Mouse (Mus musculus) kidney, adult 9 months (tissue): Measurements from ENCODE around the gene Sqstm1.

Experiments used
- DNase-seq: peaks from one replicate; pipeline ENCODE4 v3.0.0; 2022

The Sqstm1 gene

DNA sequence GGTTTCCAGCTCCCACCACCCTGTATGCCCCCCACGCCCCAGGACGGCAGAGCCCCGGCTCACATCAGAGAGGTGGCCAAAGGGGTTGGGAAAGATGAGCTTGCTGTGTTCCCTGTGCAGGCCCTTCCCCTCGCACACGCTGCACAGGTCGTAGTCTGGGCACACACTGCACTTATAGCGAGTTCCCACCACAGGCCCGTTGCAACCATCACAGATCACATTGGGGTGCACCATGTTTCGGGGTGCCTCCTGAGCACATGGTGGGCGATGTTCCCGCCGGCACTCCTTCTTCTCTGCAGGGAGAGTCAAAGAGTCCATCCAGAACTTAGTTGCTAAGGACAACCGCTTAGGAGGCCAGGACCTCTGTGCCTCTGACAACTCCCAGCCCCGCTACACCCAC lies 3.3 kb downstream of the Sqstm1 start:
- DNase-seq, result no peak

DNA sequence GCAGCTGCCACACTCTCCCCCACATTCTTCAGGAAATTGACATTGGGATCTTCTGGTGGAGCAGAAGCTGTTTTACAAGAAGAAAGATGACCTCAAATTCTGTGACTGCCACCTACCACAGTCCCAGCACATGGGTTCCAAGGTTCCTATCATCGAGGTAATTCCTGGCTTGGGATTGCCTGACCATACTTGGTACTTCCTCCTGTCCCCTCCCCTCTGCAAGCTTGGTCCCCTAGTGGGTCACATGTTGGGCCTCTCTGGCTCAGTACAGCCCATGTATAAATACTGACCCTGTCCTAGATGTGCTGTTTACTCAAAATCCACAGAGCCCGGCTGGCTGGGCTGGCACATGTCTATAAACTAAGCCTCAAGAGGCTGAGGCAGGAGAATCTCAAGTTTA lies 4.6 kb downstream of the Sqstm1 start:
- DNase-seq, result no peak

DNA sequence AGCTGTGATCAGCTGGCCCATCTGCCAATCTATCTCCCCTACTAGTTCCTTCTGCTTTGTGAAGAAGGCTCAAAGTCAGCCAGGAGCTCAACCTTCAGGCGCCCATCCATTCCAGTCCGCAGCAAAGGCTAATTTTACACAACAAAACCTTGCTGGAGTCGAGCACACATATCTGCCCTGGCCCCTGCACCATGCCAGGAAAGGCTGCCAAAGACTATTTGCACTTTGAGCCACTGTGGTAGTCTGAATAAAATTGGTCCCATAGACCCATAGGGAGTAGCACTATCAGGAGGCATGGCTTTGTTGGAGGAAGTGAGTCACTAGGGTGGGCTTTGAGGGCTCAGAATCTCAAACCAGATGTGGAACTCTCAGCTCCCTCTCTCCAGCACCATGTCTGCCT lies 5.2 kb downstream of the Sqstm1 start:
- DNase-seq, result peak; percentile 61

DNA sequence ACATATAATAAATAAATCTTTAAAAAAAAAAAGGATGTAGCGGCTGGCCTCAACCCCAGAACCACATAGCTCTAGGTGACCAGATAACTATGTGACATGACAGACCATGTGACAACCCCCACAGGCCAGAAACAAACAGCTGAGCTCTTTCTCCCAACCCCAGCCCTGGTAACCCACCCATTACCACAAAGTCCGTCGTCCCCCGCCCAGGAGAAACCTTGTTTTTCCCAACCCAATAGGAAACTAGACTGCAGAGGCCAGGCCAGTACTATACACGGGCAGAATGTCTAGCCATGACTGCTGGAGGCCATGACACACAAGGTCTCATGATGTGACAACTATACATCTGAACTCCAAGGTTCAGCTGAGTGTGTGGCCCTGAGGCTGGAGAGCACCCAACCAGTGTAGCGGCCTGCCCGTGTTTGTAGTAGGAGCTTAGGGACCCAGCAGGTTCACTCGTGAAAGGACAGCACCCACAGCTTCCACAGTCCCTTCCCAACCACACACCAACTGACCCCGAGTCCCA lies 7.3 kb downstream of the Sqstm1 start:
- DNase-seq, result no peak

DNA sequence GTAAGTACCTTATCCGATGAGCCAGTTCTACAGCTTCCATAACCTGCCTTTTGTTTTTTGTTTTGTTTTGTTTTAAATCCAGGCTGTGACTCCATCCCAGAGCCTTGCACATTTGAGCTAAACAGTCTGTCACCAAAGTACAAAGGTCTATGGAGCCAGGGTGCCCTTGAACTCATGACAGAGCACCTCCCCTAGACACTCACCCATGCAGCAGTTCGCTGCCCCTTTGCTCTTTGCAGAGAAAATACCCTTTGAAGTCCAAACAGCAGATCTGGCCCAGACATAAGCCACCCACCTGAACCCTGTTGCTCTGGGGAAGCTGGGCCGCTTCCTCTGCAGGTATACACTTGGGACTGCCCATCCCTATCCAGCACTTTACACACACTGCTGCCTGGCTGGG lies 9.0 kb downstream of the Sqstm1 start:
- peak; percentile 49 for DNase-seq

DNA sequence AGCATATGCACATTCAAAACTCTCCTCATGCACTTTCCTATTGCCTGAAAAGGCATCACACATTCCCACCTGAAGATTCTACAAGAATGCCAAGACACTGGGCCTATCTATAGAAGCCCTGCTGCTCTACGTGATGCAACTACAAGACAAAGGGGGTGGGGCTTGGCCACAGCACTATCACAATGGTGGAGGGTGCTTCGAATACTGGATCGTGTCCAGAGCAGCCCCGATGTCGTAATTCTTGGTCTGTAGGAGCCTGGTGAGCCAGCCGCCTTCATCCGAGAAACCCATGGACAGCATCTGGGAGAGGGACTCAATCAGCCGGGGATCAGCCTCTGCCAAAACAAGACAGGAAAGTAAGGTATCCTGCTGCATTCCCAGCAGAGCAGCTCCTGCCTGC lies 10.0 kb downstream of the Sqstm1 start:
- no peak for DNase-seq

DNA sequence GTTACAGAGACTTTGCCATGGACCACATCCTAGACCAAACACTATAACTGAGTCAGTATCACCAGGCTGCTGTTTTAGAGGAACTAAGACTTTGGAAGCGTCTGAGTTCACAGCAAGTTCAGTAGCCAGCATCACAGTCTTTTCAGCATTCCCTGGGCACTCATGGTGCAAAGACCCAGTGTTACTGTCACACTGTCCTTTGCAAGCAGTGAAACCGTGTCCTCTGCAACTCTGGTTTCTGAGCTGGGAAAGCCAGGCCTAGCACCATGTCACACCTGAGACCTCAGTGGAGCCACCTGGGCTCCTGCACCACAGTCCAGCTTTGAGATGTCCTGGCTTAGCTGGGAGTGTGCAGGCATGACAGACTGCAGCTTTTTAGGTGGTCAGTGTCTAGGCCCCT lies 11.7 kb downstream of the Sqstm1 start:
- DNase-seq, result no peak

DNA sequence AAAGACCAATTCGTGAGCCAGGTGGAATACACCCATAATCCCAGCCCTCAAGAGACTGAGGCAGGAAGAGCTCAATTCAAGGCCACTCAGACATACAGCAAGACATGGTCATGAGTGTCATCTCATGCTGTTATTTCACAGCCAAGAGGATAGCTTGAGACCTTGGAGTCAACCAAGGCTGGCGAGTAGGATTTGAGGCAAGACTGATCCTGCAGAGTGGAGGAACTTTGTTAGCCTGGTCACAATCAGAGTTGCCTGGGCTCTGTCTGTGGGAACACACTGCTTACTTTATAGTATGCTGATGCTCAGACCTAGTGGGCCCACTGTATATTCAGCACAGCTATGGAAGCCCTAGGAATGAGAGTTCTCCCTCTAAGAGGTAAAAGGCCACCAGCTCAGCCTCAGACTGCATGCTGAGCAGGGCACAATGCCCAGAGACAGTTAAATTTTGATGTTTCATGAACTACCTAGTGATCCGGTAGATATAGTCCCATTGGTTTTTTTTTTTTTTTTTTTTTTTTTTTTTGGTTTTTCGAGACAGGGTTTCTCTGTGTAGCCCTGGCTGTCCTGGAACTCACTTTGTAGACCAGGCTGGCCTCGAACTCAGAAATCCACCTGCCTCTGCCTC lies 12.3 kb downstream of the Sqstm1 start:
- DNase-seq, result peak; percentile 56

DNA sequence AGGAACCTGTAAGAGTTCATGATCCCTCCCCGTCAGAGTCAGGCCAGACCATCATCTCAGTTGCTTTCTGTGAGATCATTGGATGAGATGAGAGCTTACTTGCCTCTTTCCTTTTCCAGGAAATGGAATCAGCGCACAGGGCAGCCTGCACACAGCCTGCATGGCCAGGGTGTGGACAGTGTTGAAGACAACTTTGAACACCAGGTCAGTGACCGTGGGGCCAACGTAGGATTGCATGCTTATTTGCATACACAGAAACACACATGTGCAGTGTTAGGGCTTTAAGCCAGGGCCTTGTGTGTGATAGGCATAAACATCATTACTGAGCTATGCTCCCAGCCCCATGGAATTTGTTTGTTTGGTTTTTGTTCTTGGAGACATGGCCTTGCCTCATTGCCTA lies 13.1 kb downstream of the Sqstm1 start:
- DNase-seq, result no peak

DNA sequence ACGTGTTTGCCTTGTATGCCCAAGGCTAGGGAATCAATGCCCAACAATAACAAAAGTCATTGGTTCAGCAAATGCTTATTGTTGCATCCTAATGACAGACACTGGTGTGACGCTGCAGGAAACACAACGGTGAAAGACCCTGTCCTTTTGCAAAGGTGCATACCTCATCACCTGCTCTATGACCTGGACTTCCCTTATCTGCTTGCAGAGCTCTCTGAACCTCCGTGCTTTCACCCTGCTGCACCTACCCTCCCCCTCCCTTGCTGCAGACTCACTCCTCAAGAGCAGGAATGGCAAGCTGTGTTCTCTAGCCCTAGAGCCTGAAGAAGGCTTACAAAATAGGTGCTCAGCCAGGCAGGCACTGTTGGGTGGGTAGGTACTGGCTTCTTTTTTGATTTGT lies 15.8 kb downstream of the Sqstm1 start:
- DNase-seq, result no peak

DNA sequence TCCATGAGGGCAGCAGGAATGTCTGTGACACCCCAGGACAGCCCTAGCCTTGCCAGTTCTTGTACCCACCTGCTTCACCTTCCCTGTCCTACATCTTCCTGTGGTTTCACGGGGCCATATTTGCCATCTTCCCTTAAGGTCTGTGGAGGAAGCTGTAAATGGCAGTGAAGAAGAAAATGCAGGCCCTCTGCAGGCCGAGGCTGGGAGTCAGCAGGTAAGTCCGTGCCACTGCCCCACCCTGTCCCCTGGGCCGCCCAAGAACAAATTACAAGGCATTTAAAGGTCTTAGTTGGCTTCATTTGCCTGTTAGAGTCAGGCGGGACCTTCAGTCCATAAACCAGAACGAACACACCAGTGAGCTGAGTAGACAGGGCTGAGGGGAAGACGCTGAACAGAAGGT lies 16.6 kb downstream of the Sqstm1 start:
- DNase-seq, result no peak

DNA sequence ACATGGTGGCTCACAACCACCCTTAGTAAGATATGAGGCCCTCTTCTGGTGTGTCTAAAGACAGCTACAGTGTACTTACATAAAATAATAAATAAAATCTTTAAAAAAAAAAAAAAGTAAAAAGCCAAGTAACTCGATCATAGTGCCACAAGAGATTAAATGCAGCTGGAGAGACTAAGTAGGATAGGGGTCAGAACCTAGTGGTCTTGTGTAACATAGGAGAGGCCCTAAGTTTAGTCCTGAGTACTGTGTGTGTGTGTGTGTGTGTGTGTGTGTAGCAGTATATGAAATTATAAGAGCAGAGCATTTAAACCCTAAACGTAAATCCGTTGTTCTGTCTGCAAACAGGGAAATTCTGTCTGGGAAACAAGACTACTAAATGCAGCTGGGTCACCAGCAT lies 18.3 kb downstream of the Sqstm1 start:
- DNase-seq, result no peak

DNA sequence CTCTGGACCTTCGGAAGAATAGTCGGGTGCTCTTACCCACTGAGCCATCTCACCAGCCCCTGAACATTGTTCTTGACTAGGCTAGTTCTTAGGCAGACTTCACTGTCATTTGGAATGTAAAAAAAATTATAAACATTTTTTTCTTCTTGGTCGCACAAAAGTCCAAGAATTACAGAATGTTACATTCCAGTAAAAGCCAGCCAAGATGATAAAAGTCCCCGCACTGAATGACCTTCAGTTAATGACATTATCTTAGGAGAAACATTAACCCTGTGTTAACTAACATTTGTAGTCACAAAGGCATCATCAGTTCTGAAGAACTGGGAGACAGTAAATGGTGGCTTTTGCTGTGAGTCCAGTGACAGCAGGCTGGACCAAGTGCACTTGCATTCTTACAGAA lies 20.3 kb downstream of the Sqstm1 start:
- peak; percentile 70 for DNase-seq

DNA sequence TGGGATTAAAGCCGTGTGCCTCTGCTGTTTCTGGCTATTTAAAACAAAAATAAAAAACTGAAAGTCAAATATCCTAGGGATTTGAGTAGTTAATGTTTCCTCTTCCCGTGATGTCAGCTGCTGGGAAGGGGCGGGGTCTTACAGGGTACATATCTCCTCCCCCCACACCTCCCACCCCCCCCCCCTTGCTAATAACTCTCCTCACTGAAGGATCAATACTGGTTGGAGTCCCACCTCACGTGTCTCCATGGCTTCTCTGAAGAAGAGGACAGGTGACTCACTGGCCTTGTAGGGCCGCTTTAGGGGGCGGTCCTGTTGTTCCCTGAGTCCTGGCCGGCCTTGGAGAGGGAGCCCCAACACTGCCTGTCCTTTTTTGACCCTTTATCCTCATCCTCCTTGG lies 21.9 kb downstream of the Sqstm1 start:
- no peak for DNase-seq

DNA sequence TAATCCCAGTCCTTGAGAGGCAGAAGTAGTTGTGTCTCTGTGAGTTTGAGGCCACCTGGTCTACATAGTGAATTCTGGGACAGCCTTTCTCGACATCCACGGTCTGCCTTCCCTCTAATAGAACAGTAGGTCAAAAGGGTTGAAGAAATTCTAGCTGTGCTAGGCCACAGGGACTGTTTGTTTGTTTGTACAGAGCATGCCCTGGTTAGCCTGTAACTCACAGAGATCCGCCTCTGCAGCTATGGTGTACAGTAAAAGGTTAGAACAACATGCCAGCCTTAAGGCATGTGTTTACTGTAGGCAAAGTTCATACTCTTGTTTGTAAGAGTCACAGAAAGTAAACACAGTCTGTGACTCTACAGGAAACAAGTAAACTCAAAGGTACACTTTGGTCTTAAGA lies 25.8 kb downstream of the Sqstm1 start:
- peak; percentile 74 for DNase-seq

DNA sequence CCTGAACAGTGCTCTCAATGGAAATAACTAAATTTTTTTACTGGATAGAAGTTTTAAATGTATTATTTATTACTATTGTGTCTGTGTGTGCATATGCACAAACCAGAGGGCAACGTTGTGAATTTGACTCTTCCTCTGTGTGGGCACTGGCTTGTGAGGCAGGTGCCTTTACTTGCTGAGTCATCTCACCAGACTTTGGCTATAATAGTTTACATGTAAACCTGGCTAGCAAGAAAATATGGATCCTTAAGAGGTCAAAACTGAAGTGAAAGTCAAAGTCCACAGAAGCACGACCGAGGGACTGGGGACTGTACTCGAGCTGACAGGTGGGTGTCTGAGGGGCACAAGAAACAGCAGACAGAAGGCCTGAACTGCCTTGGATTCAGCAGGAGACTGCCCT lies 27.9 kb downstream of the Sqstm1 start:
- DNase-seq, result peak; percentile 65

DNA sequence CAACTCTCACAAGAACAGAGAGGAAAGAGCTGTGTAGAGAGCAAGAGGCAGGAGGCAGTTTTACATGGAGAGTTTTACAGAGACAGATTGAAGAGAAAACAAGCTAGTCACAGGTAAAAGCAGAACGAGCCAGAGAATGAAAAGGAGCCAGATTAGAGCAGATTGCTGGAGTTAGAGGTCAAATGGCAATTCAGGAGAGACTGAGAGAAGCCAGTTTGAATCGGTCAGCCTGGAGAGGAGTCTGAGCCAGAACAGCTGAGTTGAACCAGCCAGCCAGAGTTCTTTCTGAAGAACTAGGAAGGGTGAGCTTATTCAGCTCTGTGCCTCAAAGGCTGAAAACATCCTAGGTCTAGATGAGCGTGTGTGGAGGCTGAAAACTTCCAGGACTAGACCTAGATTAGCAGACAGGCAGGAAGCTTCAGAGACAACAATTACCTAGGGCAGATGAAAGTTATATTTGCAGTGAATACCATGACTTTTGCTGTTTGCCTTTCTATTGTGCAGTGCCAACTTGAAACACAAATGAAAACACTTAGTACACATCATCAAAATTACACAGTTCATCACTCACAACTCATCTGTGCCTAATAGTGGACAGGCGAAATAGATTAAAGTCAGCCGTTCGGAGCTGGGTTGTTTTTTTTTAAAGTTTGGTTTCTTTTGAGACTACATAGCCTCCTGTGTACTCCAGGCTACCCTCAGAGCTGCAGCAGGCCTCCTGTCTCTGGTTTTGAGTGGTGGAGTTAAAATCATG lies 30.0 kb downstream of the Sqstm1 start:
- no peak for DNase-seq

DNA sequence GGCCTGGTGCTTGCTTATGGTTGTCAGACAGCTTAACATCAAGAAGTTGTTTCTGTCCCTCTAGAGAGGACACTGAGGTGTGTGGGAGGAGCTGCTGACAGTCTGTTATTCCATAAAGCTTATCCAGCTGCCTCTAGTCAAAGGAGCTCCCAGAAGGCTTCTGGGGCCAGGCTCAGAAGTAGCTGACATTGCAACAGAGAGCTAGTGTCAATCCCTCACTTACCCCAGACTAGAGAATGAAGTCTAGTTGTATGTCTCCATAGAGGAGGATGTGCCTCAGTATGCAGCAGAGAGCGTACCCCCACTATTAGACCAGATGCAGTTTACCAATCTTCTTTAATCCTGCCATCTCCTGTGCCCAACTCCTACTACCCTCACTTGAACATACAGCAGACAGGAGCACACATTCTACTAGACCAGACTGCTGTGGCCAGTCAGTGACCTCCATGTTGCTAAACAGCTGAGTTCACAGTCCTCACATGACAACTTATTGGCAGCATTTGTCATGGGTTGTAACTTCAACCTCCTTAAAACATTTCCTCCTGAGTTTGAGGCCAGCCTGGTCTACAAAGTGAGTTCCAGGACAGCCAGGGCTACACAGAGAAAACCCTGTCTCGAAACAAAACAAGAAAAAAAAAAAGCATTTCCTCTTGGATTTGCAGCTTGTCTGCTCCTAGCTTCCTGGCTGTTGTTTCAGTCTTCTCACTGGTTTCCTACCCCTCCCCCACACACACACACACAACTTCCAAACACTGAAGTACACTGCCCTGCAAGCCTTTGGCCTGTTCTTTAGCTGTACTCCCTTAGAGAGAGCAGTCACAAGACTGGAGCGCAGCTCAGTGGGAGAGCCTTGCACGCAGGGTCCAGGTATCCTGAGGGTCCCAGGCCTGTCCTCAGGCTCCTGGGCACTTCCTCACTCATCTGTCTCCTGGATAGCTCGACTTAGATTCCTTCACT lies 31.8 kb downstream of the Sqstm1 start:
- peak; percentile 62 for DNase-seq

DNA sequence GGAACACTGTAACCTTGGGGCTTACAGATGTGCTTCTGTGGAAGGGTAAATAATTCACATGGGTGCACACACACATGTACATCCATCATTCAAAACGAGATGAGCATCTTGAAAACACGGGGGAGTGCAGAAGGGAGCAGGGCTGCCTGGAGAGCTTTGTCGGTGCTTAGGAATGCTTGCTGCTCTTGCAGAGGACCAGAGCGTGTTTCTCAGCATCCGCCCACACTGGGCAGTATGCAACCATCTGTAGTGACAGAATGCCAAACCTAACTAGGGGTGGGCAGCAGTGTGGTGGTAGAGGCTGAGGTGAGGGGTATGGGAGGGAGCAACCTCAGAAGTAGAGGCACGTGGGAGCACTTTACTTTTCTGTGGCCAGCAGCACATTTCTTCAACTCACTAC lies 33.5 kb downstream of the Sqstm1 start:
- no peak for DNase-seq

DNA sequence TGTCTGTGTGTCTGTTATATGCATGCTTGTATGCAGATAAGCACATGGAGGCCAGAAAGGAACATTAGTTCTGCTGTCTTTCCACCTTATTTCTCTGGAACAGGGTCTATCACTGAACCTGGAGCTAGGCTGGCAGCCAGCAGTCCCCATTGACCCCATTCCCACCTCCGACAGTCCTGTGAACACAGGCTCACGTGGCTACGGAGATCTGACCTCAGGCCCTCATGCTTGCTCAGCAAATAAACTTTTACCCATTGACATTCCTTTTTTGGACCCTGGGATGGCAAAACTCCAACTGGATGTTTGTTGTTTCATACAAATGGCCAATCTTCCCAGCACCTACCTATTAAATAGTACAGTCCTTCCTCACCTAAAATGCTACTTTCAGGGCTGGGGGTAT lies 34.3 kb downstream of the Sqstm1 start:
- peak; percentile 90 for DNase-seq

DNA sequence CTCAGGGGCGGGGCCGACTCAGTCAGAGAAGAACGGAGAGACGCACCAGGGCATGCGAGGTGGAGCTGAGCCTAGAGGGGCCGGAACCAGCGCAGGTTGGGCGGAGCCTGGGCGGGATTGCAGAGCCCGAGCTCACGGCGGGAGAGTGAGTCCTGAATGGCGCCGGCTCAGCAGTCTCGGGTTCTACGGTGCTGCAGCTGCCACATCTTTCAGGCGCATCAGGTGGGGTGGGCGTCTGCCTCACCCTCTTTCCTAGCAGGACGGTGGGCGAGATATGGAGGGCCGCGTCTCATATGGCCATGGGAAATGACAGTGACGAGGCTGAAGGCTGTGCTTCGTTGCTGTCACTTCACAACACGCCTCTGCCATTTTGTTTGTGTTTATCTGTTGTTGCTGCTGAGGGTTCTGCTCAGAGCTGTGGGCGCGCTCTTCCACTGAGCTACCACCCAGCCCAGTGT lies 35.9 kb downstream of the Sqstm1 start:
- DNase-seq, result no peak

DNA sequence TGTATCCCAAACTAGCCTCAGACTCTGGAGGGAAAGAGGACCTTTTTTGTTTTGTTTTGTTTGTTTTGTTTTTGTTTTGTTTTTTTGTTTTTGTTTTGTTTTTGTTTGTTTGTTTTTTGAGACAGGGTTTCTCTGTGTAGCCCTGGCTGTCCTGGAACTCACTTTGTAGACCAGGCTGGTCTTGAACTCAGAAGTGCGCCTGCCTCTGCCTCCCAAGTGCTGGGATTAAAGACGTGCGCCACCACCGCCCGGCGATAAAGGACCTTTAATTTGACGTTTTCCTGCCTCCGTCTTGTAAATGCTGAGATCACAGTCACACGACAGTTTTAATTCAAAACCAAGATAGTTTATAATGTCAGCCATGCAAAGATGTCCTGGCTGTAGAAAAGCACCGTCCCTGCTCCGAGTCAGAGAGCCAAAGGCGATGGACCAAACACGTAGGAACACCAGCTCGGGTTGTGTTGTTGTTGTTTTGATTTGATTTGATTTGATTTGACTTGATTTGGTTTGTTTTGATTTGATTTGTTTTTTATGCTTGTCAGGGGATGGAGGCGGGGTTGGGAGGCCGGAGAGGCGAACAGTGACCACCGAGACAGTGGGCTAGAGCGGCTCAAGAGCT lies 36.4 kb downstream of the Sqstm1 start, which contains the start of gene Mrnip:
TSS of gene Mrnip (plus strand) at position 334 of the 619 bp plus-strand sequence.
- peak; percentile 99 for DNase-seq

DNA sequence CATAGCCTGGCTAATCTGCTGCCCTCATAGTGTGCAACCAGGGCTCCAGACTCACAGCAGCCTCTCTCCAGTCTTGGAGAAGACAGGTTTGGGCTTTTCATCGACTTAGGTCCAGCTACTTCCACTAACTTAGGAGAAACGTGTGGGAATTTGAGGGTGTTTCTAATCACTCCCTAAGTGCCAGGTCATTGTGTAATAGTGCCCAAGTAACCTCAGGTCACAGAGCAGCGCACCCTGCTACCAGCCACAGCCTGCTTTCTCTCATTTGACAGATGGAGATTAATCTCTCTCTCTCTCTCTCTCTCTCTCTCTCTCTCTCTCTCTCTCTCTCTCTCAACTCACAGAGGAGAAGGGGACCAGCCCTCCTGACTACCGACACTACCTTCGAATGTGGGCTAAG lies 42.3 kb downstream of the Sqstm1 start:
- peak; percentile 55 for DNase-seq
